Mouse (Mus musculus) retina, adult 2 months (tissue): ENCODE data around the gene Rab1a.
"Not testable (repeated sequence)": the region's sequence is repeated elsewhere in the genome, so short reads cannot be mapped to it uniquely, and the experiment has no call there.

Source experiments
- DNase-seq: peaks from one replicate; pipeline ENCODE4 v3.0.0-alpha.2; 2012; ENCODE audit warnings: low read depth, low spot score

Gene Rab1a

GRCm38 (mm10) chr11:20217227-20217626 lies 16.0 kb downstream of the Rab1a start:
- DNase-seq = no peak

DNA sequence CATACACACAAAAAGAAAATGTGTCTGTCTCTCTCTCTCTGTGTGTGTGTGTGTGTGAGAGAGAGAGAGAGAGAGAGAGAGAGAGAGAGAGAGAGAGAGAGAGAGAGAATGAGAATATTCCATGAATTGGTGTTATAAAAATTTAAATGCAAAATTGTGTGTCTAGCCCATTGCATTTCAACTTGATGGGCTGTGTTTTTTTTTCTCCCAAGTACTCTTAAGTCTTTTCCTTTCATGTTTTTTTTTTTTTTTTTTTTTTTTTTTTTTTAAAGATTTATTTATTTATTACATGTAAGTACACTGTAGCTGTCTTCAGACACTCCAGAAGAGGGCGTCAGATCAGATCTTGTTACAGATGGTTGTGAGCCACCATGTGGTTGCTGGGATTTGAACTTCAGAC lies 20.4 kb downstream of the Rab1a start:
- DNase-seq = not testable (repeated sequence)

DNA sequence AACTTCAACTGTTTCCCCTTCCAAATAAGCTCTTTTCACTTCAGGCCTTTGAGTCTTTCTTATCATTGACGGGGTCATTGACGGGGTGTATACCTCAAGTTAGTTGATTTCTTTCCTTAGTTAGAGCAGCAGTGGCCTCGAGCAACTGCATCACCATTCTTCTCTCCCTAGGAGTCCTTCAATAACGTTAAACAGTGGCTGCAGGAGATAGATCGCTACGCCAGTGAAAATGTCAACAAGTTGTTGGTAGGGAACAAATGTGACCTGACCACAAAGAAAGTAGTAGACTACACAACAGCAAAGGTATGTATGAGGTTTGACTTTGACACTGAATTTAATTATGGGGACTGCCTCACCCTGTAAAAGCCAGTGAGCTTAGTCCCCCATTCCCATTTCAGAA lies 23.0 kb downstream of the Rab1a start:
- DNase-seq = no peak

DNA sequence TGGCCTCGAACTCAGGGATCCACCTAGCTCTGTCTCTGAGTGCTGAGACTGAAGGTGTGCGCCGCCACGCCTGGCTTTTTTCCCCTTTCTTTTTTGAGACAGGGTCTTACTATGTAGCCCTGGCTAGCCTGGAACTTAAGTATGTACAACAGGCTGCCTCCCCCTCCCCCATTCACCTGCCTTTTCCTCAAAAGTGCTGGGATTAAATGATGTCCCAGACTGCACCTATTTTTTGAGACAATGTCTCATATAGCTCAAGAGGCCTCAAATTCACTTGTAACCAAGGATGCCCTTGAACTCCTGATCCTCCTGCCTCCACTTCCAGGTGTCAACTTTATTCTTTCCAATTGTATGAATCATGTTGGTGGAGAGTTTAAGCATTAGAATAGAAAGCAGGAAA lies 24.7 kb downstream of the Rab1a start:
- DNase-seq = no peak

- no peak for DNase-seq
Observed at GRCm38 (mm10) chr11:20228666-20229065, 27.4 kb downstream of the Rab1a start.

DNA sequence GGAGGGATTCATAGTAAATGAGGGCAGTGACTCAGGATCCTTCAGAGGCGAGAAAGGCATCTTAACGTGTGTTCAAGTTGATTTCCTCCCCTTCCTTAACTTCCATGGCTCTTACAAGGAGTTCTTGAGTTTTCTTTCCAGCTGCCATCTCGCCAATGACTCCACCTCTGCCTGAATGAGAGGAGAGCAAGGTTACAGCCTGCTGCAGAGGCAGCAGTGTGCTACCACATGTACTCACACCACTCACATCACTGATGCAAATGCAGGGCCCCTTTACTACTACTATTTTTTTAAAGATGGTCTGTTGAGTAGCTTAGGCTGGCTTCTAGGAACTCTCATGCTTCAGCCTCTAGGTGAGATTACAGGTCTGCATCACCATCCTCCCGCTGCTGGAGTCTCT lies 28.1 kb downstream of the Rab1a start:
- DNase-seq = no peak

DNA sequence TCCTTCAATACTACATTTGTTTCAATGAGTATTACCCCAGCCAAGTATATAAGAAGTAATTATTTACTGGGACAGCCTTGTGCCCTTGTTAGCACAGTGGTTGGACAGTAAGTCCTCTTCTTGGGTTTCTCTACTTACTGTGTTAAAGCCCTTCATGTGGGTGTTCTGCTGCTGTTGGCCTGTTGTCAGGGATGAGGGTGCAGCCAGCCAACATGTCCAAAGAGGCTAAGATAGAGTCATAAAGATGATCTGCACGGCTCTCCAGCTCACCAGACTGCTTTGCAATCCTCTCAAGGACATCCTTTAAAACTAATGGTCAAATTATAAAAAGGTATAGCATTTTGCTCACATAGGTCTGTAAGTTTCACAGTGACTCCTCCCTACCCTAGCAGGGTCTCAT lies 29.1 kb downstream of the Rab1a start:
- DNase-seq = no peak

GRCm38 (mm10) chr11:20231128-20231878 lies 30.1 kb downstream of the Rab1a start:
- no peak for DNase-seq

DNA sequence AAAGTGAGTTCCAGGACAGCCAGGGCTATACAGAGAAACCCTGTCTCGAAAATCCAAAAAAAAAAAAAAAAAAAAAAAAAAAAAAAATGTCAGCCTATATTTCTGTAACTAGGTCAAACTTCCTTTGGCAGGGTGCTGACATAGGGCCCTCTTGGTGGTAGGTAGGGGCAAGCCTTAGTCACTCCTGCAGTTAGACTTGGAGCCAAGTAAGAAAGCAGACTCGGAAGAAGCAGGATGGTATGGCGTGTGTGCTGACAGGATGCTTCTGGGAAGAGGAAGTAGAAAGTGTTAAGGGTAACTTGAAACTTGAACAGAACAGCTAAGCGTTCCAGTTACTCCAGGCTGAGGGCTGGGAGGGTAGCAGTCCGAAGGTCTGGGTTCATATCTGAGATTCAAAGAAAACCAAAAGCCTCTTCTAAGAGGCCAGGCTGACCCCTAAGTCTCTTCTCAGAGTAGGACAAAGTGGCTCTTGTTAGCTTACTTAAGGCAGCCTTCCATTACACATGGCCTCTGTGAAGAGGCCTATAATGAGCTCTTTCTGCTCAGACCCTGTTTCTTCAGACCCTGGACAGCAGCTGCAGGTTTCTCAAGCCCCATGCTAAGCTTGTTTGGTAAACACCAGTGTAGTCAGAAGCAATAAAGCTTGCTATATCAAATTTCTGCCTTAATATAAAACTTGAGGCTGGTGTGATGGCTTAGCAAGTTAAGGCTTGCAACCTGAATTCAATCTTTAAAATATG lies 31.0 kb downstream of the Rab1a start:
- no peak for DNase-seq

GRCm38 (mm10) chr11:20234233-20234632 lies 33.0 kb downstream of the Rab1a start:
- DNase-seq = no peak

DNA sequence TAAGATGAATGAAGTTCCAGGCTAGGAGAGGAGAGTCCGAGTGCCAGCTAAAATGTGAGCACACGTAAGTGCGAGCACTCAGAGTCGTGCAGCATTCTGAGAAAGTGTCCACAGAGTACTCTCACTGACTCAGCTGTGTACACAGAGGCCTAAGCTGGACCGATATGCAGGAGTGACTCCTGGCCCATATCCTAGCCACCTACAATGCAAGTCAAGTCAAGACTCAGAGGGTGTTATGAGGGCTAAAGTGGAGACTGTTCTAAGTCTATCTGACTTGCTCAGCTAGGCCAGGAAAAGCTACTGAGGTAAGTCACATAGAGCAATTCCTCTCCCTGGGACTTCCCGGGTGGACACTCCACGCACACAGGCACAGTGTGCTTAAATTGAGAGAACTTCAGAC lies 35.8 kb downstream of the Rab1a start:
- DNase-seq = no peak

DNA sequence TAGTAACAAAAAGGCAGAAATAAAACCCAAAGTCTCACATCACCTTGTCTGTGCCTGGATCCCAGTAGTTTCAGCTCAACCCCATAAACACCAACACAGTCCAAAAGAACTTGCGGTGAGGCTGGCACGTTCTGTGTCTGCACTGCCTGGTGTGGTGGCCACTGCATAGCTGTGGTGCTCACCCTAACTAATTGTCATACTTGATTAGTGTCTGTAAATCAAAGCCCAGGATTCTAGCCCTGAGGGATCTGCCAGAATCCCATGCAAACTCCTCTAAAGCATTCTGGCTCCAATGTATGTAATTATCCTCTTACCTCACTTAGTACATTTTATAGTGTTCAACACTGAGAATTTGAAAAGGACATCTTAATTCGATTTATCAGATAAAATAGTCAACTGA lies 36.7 kb downstream of the Rab1a start:
- DNase-seq = no peak

DNA sequence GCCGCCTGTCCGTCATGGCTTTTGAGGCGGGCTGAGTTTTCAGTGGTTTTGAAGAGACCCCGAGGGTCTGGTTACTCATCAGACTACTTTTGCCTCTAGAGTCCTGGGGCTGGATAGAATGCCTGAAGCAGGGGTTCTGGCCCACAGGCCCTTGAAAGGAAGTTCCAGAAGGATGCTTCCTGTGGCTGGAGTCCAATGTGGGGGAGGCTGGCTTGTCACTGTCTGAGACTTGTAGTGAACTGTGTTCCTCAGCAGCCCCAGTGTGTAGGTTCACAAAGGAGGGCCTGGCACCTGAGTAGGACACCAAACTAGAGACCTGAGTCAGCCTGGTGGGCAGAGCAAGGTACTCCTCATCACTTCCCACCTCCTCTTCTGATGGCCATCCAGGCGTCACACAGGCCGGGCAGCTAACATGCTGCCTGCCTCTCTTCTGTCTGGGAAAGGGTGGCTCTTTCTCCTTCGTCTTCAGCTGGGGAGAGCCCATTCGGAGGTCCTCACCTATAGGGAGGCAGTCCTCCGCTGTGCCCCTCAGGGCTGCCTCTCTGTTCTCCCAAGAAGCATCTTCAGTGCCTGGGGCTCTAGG lies 38.1 kb downstream of the Rab1a start:
- no peak for DNase-seq

- no peak for DNase-seq
Observed at GRCm38 (mm10) chr11:20240331-20240730, 39.1 kb downstream of the Rab1a start.

DNA sequence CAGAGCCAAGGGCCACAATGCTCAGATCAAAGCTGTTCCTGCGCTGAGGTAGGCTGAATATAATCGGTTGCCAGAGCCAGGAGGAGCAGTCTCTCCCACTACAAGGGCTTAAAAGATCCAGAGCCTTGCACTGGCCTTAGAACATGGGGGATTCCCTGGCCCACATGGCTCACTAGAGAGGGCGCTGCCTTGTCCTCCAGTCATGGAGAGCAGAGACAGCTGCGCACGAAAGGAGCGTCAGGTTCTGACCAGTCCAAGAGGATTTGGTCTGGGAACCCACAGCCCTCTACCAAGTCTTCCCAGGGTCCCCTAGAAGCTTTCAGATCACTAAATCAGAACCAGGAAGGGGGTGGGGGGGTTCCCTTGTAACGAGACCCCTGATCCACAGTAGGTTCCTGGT lies 40.1 kb downstream of the Rab1a start:
- no peak for DNase-seq

- no peak for DNase-seq
Observed at GRCm38 (mm10) chr11:20242366-20243056, 41.3 kb downstream of the Rab1a start.

DNA sequence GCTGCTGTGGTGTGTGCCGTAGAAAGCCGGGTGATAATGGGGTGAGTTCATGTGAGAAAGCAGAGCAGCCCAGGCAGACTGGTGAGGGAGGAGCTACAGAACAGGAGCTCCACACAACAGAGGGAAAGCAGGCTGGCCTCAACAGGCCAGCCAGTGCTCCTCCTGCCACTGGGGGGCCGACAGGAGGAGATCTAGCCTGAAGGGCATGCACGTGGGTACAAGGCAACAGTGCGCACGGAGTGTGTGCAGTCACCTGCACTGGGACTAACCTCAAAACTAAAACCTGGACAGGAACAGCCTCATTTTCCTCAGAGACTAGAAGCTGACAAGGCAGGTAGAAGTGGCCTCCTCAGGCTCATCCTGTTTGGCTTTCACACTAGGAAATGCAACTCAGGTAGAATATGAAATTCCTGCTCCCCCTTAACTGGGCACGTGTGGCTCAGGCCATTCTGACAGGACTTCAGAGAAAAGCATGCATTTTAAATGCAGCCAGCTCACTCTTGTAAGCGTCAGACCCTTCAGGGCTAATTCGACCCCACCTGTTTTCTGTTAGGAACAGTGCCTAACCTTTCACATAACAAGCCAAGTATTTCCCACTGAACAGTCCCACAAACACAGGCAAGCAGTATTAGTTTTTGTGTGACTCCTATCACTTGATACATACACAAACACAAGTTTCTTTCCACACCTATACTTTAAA lies 42.1 kb downstream of the Rab1a start:
- no peak for DNase-seq

- no peak for DNase-seq
Observed at GRCm38 (mm10) chr11:20244336-20245290, 43.4 kb downstream of the Rab1a start.

DNA sequence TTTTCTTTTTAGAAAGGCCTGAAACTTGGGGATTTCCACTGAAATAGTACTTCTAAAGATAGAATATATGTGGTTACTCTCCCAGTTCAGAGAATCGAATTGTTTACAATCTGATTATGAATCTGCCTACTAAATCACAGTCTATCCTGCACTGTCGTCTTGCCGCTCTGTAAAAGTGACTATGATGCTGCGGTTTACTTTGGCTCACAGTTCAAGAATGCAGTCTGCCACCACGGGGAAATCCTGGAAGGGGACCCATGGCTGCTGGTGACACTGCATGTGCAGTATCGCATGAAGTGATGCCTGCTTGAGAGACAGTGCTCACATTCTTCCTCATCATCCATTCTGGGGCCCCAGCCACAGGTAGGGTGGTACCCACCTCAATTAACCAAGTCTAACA lies 44.1 kb downstream of the Rab1a start:
- DNase-seq = no peak

- no peak for DNase-seq
Observed at GRCm38 (mm10) chr11:20246616-20247015, 45.4 kb downstream of the Rab1a start.
